Mouse (Mus musculus) ES-Bruce4 (cell line): ENCODE data around the gene Coq8b. TPM values are rescaled to one million over a fixed set of nuclear protein-coding genes. Genes with fewer than 3 reads are reported as not detected.

Experiments
- H3K27ac ChIP-seq: 2 replicates; pipeline ENCODE4 v1.5.1; 2012; ENCODE audit warnings: low read length, inconsistent platforms; ENCODE audit not compliant: insufficient read depth
- H3K27me3 ChIP-seq: 2 replicates; pipeline ENCODE4 v1.6.1; 2012; ENCODE audit warnings: mild to moderate bottlenecking, low read length, inconsistent platforms; ENCODE audit not compliant: control insufficient read depth, poor library complexity, insufficient read depth, severe bottlenecking
- H3K36me3 ChIP-seq: 2 replicates; pipeline ENCODE4 v1.6.1; 2012; ENCODE audit warnings: inconsistent platforms, mild to moderate bottlenecking, low read length, moderate library complexity; ENCODE audit not compliant: control insufficient read depth, poor library complexity, insufficient read depth, severe bottlenecking
- H3K4me1 ChIP-seq: one replicate; pipeline ENCODE4 v1.8.1; 2011; ENCODE audit warnings: low read length; ENCODE audit not compliant: control insufficient read depth, insufficient read depth
- H3K4me3 ChIP-seq: 2 replicates; pipeline ENCODE4 v1.5.1; 2011; ENCODE audit warnings: low read depth, mild to moderate bottlenecking, low read length
- H3K9ac ChIP-seq: 2 replicates; pipeline ENCODE4 v1.6.1; 2012; ENCODE audit warnings: low read depth, mild to moderate bottlenecking, inconsistent platforms; ENCODE audit not compliant: poor library complexity, severe bottlenecking
- H3K9me3 ChIP-seq: replicated peaks from 2 replicates; pipeline ENCODE4 v1.6.1; 2012; ENCODE audit warnings: mild to moderate bottlenecking, low read length, inconsistent platforms; ENCODE audit not compliant: control insufficient read depth, poor library complexity, insufficient read depth, severe bottlenecking
- CTCF ChIP-seq: IDR thresholded peaks from one replicate; pipeline ENCODE4 v1.8.1; 2011; ENCODE audit warnings: low read depth, low read length
- EP300 ChIP-seq: IDR thresholded peaks from 2 replicates; pipeline ENCODE4 v1.6.1; 2011; ENCODE audit warnings: low read depth, low read length; ENCODE audit not compliant: insufficient read depth
- POLR2A ChIP-seq: IDR thresholded peaks from one replicate; pipeline ENCODE4 v1.8.1; 2011; ENCODE audit warnings: low read length; ENCODE audit not compliant: insufficient read depth
- polyA plus RNA-seq: library from polyadenylated mRNA; stranded (reverse); fragments of >200 nt; gene quantifications from 2 replicates; pipeline ENCODE4 v1.2.4, GENCODE M21; 2011; ENCODE audit warnings: low read depth; ENCODE audit not compliant: missing spikeins, insufficient read depth, insufficient read length

Coq8b gene
- polyA plus RNA-seq, 1 experiment: 10.9 TPM

DNA sequence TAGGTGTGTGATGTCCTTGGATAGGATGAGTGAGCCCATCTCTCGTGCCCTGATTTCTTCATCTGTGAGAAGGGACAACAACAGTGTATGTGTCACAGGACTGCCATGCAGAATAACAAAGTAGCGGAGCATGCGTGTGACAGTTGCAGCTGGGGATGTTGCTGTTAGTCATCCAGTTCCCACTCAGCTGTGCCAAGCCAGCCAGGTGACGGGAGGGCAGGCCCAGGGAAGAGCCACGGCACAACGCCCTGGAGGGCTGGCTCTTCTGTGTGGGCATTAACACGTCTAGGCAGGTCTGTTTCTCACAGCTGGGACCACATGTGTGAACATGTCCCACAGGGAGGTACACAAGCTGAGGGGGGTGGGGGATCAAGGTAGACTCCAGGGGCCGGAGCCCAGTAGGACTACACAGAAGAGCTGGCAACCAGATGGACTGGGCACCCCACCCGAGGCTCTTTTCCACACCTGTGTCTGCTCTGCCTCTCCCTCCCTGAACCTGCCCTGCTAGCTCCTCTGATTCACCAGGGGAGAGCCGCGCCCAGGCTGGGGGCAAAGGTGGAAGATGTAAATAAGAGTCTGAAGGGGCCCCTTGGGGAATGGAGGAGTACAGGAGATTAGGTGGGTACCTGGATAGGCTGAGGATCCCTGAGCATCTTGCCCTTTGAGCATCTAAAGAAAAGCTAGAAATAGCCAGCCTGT lies 7.8 kb upstream of the Coq8b start:
- no peak overlapping the region for H3K4me3 ChIP-seq
- TF ChIP-seq POLR2A (no peak), EP300 (no peak), CTCF (no peak)
- no peaks in the 10 kb centered on the region for H3K36me3 ChIP-seq
- H3K27ac ChIP-seq: peak overlapping the region; percentile 23
- H3K9me3 ChIP-seq: no peaks in the 10 kb centered on the region
- 0 out of 2 replicates have a peak overlapping the region, but pooled peaks have one; percentile 22 for H3K9ac ChIP-seq
- no peaks in the 10 kb centered on the region for H3K27me3 ChIP-seq
- peaks cover 9% of the 10 kb centered on the region for H3K4me1 ChIP-seq

DNA sequence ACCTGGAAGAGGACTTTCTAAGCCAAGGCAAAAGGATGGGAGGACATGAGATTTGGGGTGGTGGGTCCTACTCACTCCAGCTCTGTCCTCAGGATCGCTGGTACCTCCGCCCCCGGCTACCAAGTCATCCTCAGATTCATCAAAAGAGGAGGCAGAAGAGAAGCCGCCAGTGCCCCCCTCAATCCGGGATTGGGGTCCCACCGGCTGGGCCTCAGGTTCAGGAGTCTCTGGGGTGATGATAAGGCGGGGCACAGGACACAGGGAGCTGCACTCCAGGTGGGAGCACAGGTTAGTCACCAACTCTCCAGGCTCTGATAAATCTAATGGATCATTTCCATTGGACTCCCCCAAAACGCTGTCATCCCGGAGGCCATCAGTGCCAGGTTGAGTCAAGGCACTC lies 5.5 kb upstream of the Coq8b start:
- peak overlapping the region; percentile 73 for H3K4me3 ChIP-seq
- no peaks in the 10 kb centered on the region for H3K36me3 ChIP-seq
- TF ChIP-seq EP300 (no peak), CTCF (no peak), POLR2A (no peak)
- H3K9ac ChIP-seq: peak overlapping the region; percentile 77
- no peaks in the 10 kb centered on the region for H3K27me3 ChIP-seq
- H3K4me1 ChIP-seq: peaks cover 7% of the 10 kb centered on the region
- H3K27ac ChIP-seq: no peak overlapping the region
- no peaks in the 10 kb centered on the region for H3K9me3 ChIP-seq

DNA sequence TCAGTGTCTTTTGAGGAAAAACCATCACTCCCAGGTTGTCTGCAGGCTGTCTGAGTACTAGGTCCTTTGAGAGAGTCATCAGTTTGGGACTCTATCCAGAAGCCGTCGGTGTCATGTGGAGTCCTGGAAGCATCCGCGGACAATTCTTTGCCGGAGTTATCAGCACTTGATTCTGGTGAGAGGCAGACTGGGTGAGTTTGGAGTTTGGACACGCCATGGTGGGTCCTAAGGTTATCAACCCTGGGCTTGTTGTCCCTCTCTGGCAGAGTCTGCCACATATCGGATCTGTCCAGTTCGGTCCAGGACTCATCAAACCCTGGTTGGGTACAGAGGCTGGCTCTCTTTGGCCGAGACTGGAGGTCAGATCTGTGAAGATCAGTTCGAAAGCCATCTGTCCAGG lies 5.1 kb upstream of the Coq8b start:
- H3K4me1 ChIP-seq: peaks cover 7% of the 10 kb centered on the region
- H3K27ac ChIP-seq: no peak overlapping the region
- no peaks in the 10 kb centered on the region for H3K27me3 ChIP-seq
- TF ChIP-seq EP300: no peak
- TF ChIP-seq CTCF: no peak
- no peak for TF ChIP-seq POLR2A
- no peaks in the 10 kb centered on the region for H3K36me3 ChIP-seq
- no peaks in the 10 kb centered on the region for H3K9me3 ChIP-seq
- H3K4me3 ChIP-seq: peak overlapping the region; percentile 73
- peak overlapping the region; percentile 77 for H3K9ac ChIP-seq

DNA sequence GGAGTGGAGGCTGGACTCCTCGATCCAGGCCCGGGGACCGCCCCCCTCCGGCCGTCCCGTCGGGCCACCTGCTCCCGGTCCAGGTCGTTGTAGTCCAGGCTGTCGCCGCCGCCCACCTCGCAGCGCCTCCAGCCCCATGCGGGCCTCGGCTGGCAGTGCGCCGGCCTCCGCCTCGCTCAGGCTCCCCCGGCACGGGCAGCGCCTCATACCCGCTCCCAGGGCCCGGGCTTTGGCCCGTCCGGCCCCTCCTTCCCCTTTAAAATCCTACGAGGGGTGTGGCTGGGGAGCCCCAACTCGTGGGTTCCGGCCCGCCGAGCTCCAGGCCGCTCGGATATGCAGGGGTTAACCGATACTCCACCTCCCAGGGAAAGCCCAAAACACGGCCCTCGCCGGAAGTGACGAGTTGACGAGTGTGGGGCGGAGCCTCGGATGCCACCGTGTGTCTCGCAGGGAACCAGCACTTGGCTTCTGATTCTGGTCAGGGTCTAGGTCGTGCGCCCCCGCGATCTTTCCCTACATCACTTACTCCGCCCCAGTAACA lies 4.5 kb upstream of the Coq8b start, which contains the start of gene Itpkc:
Gene Itpkc (minus strand): TSS at position 381 of the 541 bp plus-strand sequence.
- Histone ChIP-seq H3K4me1 (peaks cover 5% of the 10 kb centered on the region), H3K27ac (peak within 1 kb of the TSS; percentile 85), H3K36me3 (no peaks in the 10 kb centered on the region), H3K4me3 (peak within 1 kb of the TSS; percentile 73), H3K27me3 (no peaks in the 10 kb centered on the region), H3K9me3 (no peaks in the 10 kb centered on the region), H3K9ac (peak within 1 kb of the TSS; percentile 77)
- peak; percentile 94 for TF ChIP-seq POLR2A
- TF ChIP-seq CTCF: no peak
- 0 out of 2 replicates have a peak, but pooled peaks have one; percentile 27 for TF ChIP-seq EP300

DNA sequence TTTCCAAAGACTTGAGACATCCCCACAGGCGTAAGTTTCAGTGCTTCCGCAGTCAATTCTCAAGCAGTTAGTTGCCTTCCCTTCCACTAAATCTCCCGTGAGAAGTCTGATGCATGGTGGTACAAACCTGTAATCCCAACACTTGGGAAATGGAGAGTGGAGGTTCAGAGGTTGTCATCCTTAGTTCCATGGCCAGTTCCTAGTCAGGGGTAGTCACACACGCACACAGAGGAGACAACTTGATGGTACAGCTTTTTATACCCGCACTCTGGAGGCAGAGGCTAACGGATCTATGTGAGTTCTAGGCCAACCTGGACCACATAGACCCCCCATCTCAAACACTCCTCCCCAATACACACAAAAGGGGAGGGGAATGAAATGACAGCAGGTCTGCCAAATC lies 4.0 kb upstream of the Coq8b start:
- peaks cover 3% of the 10 kb centered on the region for H3K4me1 ChIP-seq

DNA sequence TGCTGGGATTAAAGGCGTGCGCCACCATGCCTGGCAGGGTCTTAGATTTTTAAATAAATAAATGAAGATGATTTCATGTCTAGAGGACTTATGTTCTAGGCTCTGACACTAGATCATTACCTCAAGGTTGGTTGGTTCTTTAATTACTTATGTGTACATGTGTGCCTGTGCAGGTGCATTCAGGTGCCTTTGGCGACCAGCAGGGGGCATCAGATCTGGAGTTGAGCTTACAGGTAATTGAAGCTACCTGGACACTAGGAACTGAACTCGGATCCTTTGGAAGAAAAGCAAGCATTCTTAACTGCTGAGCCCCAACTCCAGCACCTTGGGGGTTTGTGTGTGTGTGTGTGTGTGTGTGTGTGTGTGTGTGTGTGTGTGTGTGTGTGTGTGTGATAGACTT lies 2.0 kb upstream of the Coq8b start:
- no peak for TF ChIP-seq POLR2A
- TF ChIP-seq CTCF: peak; percentile 81
- Histone ChIP-seq H3K36me3 (no peaks in the 10 kb centered on the region), H3K4me3 (no peak overlapping the region), H3K9me3 (no peaks in the 10 kb centered on the region), H3K27me3 (no peaks in the 10 kb centered on the region), H3K4me1 (peaks cover 5% of the 10 kb centered on the region), H3K9ac (no peak overlapping the region), H3K27ac (no peak overlapping the region)

More for the DNA sequence above, 4.0 kb upstream of the Coq8b start:
- no peaks in the 10 kb centered on the region for H3K36me3 ChIP-seq
- peak overlapping the region; percentile 77 for H3K9ac ChIP-seq
- peak overlapping the region; percentile 85 for H3K27ac ChIP-seq
- H3K9me3 ChIP-seq: no peaks in the 10 kb centered on the region
- H3K27me3 ChIP-seq: no peaks in the 10 kb centered on the region
- TF ChIP-seq POLR2A (no peak), EP300 (no peak)
- peak overlapping the region; percentile 73 for H3K4me3 ChIP-seq
